In the genomic region with DNA sequence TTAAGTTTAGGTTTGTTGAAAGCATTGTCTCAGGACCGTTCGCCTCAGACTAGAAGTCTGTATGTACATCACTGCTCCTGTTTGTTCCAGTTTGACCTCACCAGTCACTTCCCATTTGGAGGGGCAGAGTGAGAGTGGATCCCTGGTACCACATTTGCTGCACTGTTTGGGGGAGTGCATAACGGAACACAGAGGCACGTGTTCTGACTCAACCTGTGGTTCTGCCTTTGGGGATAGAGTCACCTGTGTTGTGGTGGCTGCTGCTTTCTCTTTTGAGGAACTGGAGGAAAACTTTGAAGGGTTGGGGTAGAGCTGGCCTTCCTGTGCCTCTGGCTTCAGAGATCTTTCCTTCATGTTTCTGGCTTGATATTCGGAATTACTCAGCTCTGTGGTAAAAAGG, we compare ENCODE assay signal across 10 mouse cellular contexts. TPM values are rescaled to one million over a fixed set of nuclear protein-coding genes. Genes with fewer than 3 reads are reported as not detected.
A peak's percentile ranks its signal among the peaks of the same experiment; 100 is the strongest.
DNase-seq lines count a peak whose midpoint lies in the region; ATAC-seq and TF ChIP-seq lines count a peak whose summit lies in the region.
"Had no signal": no experiment of that assay in that cellular context is flagged by ENCODE, and none has a peak within 500 bp of the region (broad histone marks: within the 10 kb centered on the region; RNA-seq: fewer than 3 reads in every experiment).

No protein-coding gene starts in this region.

- no peaks in the 10 kb centered on the region for H3K27me3 ChIP-seq in lung, embryonic 16.5 days (ENCODE audit: control insufficient read depth, insufficient read depth, low read depth, low read length)
- H3K27me3 ChIP-seq in forebrain, embryonic 15.5 days: no peaks in the 10 kb centered on the region
- H3K27me3 ChIP-seq in limb, embryonic 14.5 days (ENCODE audit: control insufficient read depth, insufficient read depth, low read length): no peaks in the 10 kb centered on the region
- no peaks in the 10 kb centered on the region for H3K27me3 ChIP-seq in stomach, embryonic 15.5 days (replicated peaks)

- no peaks in the 10 kb centered on the region for H3K9me3 ChIP-seq in lung, embryonic 16.5 days (ENCODE audit: control insufficient read depth, low read length)
- H3K9me3 ChIP-seq in forebrain, embryonic 15.5 days: no peaks in the 10 kb centered on the region
- no peaks in the 10 kb centered on the region for H3K9me3 ChIP-seq in limb, embryonic 14.5 days (ENCODE audit: control insufficient read depth, low read length)
- no peaks in the 10 kb centered on the region for H3K9me3 ChIP-seq in stomach, embryonic 15.5 days

- WGBS in lung, embryonic 16.5 days: 68% methylated on average over 5 of the region's 5 CpGs
- WGBS in forebrain, embryonic 15.5 days: 56% methylated on average over 5 of the region's 5 CpGs
- 54% methylated on average over 5 of the region's 5 CpGs for WGBS in limb, embryonic 14.5 days
- WGBS in stomach, embryonic 15.5 days: 67% methylated on average over 5 of the region's 5 CpGs

- peaks cover 27% of the 10 kb centered on the region for H3K4me1 ChIP-seq in lung, embryonic 16.5 days (replicated peaks; ENCODE audit: control insufficient read depth, insufficient read depth, low read length)
- peaks cover 51% of the 10 kb centered on the region for H3K4me1 ChIP-seq in forebrain, embryonic 15.5 days
- H3K4me1 ChIP-seq in limb, embryonic 14.5 days (ENCODE audit: control insufficient read depth, insufficient read depth, low read length): peaks cover 16% of the 10 kb centered on the region
- peaks cover 23% of the 10 kb centered on the region for H3K4me1 ChIP-seq in stomach, embryonic 15.5 days

- H3K4me2 ChIP-seq in lung, embryonic 16.5 days (ENCODE audit: low read depth, low read length): peak overlapping the region; percentile 99
- peak overlapping the region; percentile 70 for H3K4me2 ChIP-seq in forebrain, embryonic 15.5 days (replicated peaks)
- H3K4me2 ChIP-seq in limb, embryonic 14.5 days (replicated peaks; ENCODE audit: low read depth, low read length, severe bottlenecking): peak overlapping the region; percentile 97
- peak overlapping the region; percentile 98 for H3K4me2 ChIP-seq in stomach, embryonic 15.5 days

- H3K27ac ChIP-seq in lung, embryonic 16.5 days (ENCODE audit: low read length): no peak overlapping the region
- no peak overlapping the region for H3K27ac ChIP-seq in forebrain, embryonic 15.5 days (replicated peaks)
- H3K27ac ChIP-seq in limb, embryonic 14.5 days (replicated peaks; ENCODE audit: low read depth, low read length): no peak overlapping the region
- no peak overlapping the region for H3K27ac ChIP-seq in stomach, embryonic 15.5 days
- H3K27ac ChIP-seq: macrophage had no signal

- no peak for TF ChIP-seq POLR2A in limb, embryonic 14.5 days (IDR thresholded peaks at IDR 0.05; ENCODE audit: borderline replicate concordance, extremely low read depth, insufficient read depth, insufficient read length)

- no peaks in the 10 kb centered on the region for H3K36me3 ChIP-seq in lung, embryonic 16.5 days (ENCODE audit: control insufficient read depth, insufficient read depth, low read length)
- no peaks in the 10 kb centered on the region for H3K36me3 ChIP-seq in forebrain, embryonic 15.5 days
- H3K36me3 ChIP-seq in limb, embryonic 14.5 days (ENCODE audit: control insufficient read depth, insufficient read depth, low read length): no peaks in the 10 kb centered on the region
- H3K36me3 ChIP-seq in stomach, embryonic 15.5 days: no peaks in the 10 kb centered on the region

- H3K9ac ChIP-seq in lung, embryonic 16.5 days (ENCODE audit: low read length): no peak overlapping the region
- no peak overlapping the region for H3K9ac ChIP-seq in forebrain, embryonic 15.5 days (replicated peaks)
- H3K9ac ChIP-seq in limb, embryonic 14.5 days (ENCODE audit: low read depth, low read length, severe bottlenecking): peak overlapping the region; percentile 98; the same call in 1 of the 2 replicates
- no peak overlapping the region for H3K9ac ChIP-seq in stomach, embryonic 15.5 days

- DNase-seq in lung, postnatal 25 days (ENCODE audit: low spot score): no peak
- no peak for DNase-seq in limb, embryonic 14.5 days (ENCODE audit: low spot score)
- no peak for DNase-seq in gastrocnemius, adult 8-10 months (ENCODE audit: low spot score in 2 of 2)
- no peak for DNase-seq in yolk sac, embryonic 10.5 days (ENCODE audit: low spot score)
- DNase-seq in B cell, adult 2 months: no peak
- DNase-seq: kidney, adult 18-20 months had no signal

- no peak for ATAC-seq in lung, embryonic 16.5 days (ENCODE audit: low read depth)
- no peak for ATAC-seq in forebrain, embryonic 15.5 days (replicated peaks)
- no peak for ATAC-seq in limb, embryonic 14.5 days (ENCODE audit: low FRiP score, low read depth)
- ATAC-seq in stomach, embryonic 15.5 days (ENCODE audit: insufficient read depth, low FRiP score, low read depth): no peak

- peak overlapping the region; percentile 91 for H3K4me3 ChIP-seq in lung, embryonic 16.5 days (ENCODE audit: low read length)
- peak overlapping the region; percentile 77 for H3K4me3 ChIP-seq in forebrain, embryonic 15.5 days
- H3K4me3 ChIP-seq in limb, embryonic 14.5 days (replicated peaks; ENCODE audit: low read length): peak overlapping the region; percentile 84
- peak overlapping the region; percentile 87; the same call in 1 of the 2 replicates for H3K4me3 ChIP-seq in stomach, embryonic 15.5 days (replicated peaks)

RNA-seq across cellular contexts. Expression of a gene that starts 2.2 kb away (rescaled TPM):
- polyA plus RNA-seq in lung, embryonic 16.5 days (2015; fragmentation: Nextera tagmentation; extraction: Ambion mirVana): 7.1 and 10.8 TPM in 2 replicates
- 53.8 and 55.0 TPM in 2 replicates for polyA plus RNA-seq in forebrain, embryonic 15.5 days (2015; fragmentation: Nextera tagmentation; extraction: Ambion mirVana)
- polyA plus RNA-seq in limb, embryonic 14.5 days (2012; rRNA removed): 7.9 and 8.9 TPM in 2 replicates
- polyA plus RNA-seq in limb, embryonic 14.5 days (2014; fragmentation: Nextera tagmentation; extraction: Ambion mirVana): 18.9 and 23.8 TPM in 2 replicates
- polyA plus RNA-seq in stomach, embryonic 15.5 days (2015; fragmentation: Nextera tagmentation; extraction: Ambion mirVana): 19.3 and 20.3 TPM in 2 replicates
- total RNA-seq in gastrocnemius, adult 8-10 months (2022): 10 to 100 TPM; 17.1 to 18.9 (median 18.7) TPM

RNA-seq across cellular contexts. Expression of a gene that starts 38.7 kb away (rescaled TPM):
- 0.06 and 0.13 TPM in 2 replicates for polyA plus RNA-seq in lung, embryonic 16.5 days (2015; fragmentation: Nextera tagmentation; extraction: Ambion mirVana)
- polyA plus RNA-seq in forebrain, embryonic 15.5 days (2015; fragmentation: Nextera tagmentation; extraction: Ambion mirVana): 0.08 TPM in 1 of 2 replicates, not detected in the other
- polyA plus RNA-seq in limb, embryonic 14.5 days (2012; rRNA removed): 0.12 and 0.19 TPM in 2 replicates
- polyA plus RNA-seq in limb, embryonic 14.5 days (2014; fragmentation: Nextera tagmentation; extraction: Ambion mirVana): 0.17 and 0.25 TPM in 2 replicates
- polyA plus RNA-seq in stomach, embryonic 15.5 days (2015; fragmentation: Nextera tagmentation; extraction: Ambion mirVana): 0.08 TPM in 1 of 2 replicates, not detected in the other
- not detected for total RNA-seq in gastrocnemius, adult 8-10 months (2022)
- polyA plus RNA-seq: macrophage had no signal

RNA-seq across cellular contexts. Expression of a gene that starts 40.7 kb away (rescaled TPM):
- polyA plus RNA-seq in lung, embryonic 16.5 days (2015; fragmentation: Nextera tagmentation; extraction: Ambion mirVana): 23.5 and 27.3 TPM in 2 replicates
- 56.7 and 59.7 TPM in 2 replicates for polyA plus RNA-seq in forebrain, embryonic 15.5 days (2015; fragmentation: Nextera tagmentation; extraction: Ambion mirVana)
- polyA plus RNA-seq in limb, embryonic 14.5 days (2012; rRNA removed): 14.4 and 15.0 TPM in 2 replicates
- polyA plus RNA-seq in limb, embryonic 14.5 days (2014; fragmentation: Nextera tagmentation; extraction: Ambion mirVana): 28.5 and 33.0 TPM in 2 replicates
- polyA plus RNA-seq in stomach, embryonic 15.5 days (2015; fragmentation: Nextera tagmentation; extraction: Ambion mirVana): 21.1 and 21.4 TPM in 2 replicates
- total RNA-seq in gastrocnemius, adult 8-10 months (2022): 1 to 10 TPM; 1.4 to 1.8 (median 1.6) TPM

RNA-seq across cellular contexts. Expression of a gene that starts 46.9 kb away (rescaled TPM):
- polyA plus RNA-seq in lung, embryonic 16.5 days (2015; fragmentation: Nextera tagmentation; extraction: Ambion mirVana): 5.1 and 5.2 TPM in 2 replicates
- polyA plus RNA-seq in forebrain, embryonic 15.5 days (2015; fragmentation: Nextera tagmentation; extraction: Ambion mirVana): 3.3 and 3.4 TPM in 2 replicates
- 8.9 and 11.1 TPM in 2 replicates for polyA plus RNA-seq in limb, embryonic 14.5 days (2012; rRNA removed)
- 5.2 and 5.5 TPM in 2 replicates for polyA plus RNA-seq in limb, embryonic 14.5 days (2014; fragmentation: Nextera tagmentation; extraction: Ambion mirVana)
- polyA plus RNA-seq in stomach, embryonic 15.5 days (2015; fragmentation: Nextera tagmentation; extraction: Ambion mirVana): 6.0 and 8.9 TPM in 2 replicates
- total RNA-seq in gastrocnemius, adult 8-10 months (2022): under 1 TPM in 2 of 4 experiments, not detected in 2; 0.07 to 0.11 TPM
